Mouse (Mus musculus) MEL (cell line): ENCODE measurements around the gene Epn3. TPM values are rescaled to one million over a fixed set of nuclear protein-coding genes. Genes with fewer than 3 reads are reported as not detected.

Experiments
- DNase-seq: peaks from one replicate; pipeline ENCODE4 v3.0.0; 2011; ENCODE audit warnings: low read depth, low spot score
- H3K27ac ChIP-seq: 2 replicates; pipeline ENCODE4 v1.5.1; 2012; ENCODE audit warnings: low read depth, mild to moderate bottlenecking, control low read depth, low read length, moderate library complexity; ENCODE audit not compliant: control insufficient read depth
- H3K27me3 ChIP-seq, 2 experiments: fragments of 150-350 bp in 1 of 2; sonication (generic) in 1 of 2; 2 replicates each; pipeline ENCODE4 v1.6.1; 2012; ENCODE audit warnings: low read length in 2 of 2, mild to moderate bottlenecking in 2 of 2, improper control_type of control experiment in 1 of 2, moderate library complexity in 1 of 2; ENCODE audit not compliant: insufficient read depth in 2 of 2, control insufficient read depth in 1 of 2
- H3K36me3 ChIP-seq, 2 experiments: 2 replicates each; pipeline ENCODE4 v1.6.1; 2012 to 2014; ENCODE audit warnings: low read length in 2 of 2, improper control_type of control experiment in 1 of 2, inconsistent platforms in 1 of 2, mild to moderate bottlenecking in 1 of 2; ENCODE audit not compliant: insufficient read depth in 2 of 2, control insufficient read depth in 1 of 2
- H3K4me1 ChIP-seq, 2 experiments: fragments of 150-350 bp in 1 of 2; sonication (generic) in 1 of 2; 2 replicates each; pipeline ENCODE4 v1.6.1; 2012; ENCODE audit warnings: low read length in 2 of 2, improper control_type of control experiment in 1 of 2, mild to moderate bottlenecking in 1 of 2; ENCODE audit not compliant: insufficient read depth in 2 of 2, control insufficient read depth in 1 of 2
- H3K4me3 ChIP-seq, 2 experiments: fragments of 150-350 bp in 1 of 2; sonication (generic) in 1 of 2; 2 replicates each; pipeline ENCODE4 v1.5.1; 2012; ENCODE audit warnings: low read depth in 2 of 2, low read length in 2 of 2, mild to moderate bottlenecking in 2 of 2, moderate library complexity in 2 of 2, control low read depth in 1 of 2, improper control_type of control experiment in 1 of 2; ENCODE audit not compliant: control insufficient read depth in 1 of 2, insufficient read depth in 1 of 2
- H3K79me2 ChIP-seq: 2 replicates; pipeline ENCODE4 v1.6.1; 2012; ENCODE audit warnings: mild to moderate bottlenecking, low read length, moderate library complexity; ENCODE audit not compliant: control insufficient read depth, poor library complexity, insufficient read depth
- H3K9ac ChIP-seq: 2 replicates; pipeline ENCODE4 v1.6.1; 2012; ENCODE audit warnings: low read depth, mild to moderate bottlenecking, control low read depth, low read length, moderate library complexity; ENCODE audit not compliant: control insufficient read depth, poor library complexity, severe bottlenecking
- H3K9me3 ChIP-seq: fragments of 150-350 bp; sonication (generic); replicated peaks from 2 replicates; pipeline ENCODE4 v1.6.1; 2012; ENCODE audit warnings: mild to moderate bottlenecking, low read length, improper control_type of control experiment, moderate library complexity; ENCODE audit not compliant: insufficient read depth
- CHD1 ChIP-seq: IDR thresholded peaks from 2 replicates; pipeline ENCODE4 v1.6.1; 2012; ENCODE audit warnings: low read depth, mild to moderate bottlenecking, inconsistent platforms, low read length, improper control_type of control experiment
- E2F4 ChIP-seq: IDR thresholded peaks from 2 replicates; pipeline ENCODE4 v1.6.1; 2011; ENCODE audit warnings: low read depth, low read length, improper control_type of control experiment, borderline replicate concordance
- EP300 ChIP-seq, 2 experiments: IDR thresholded peaks; 2 replicates each; pipeline ENCODE4 v1.6.1; 2011; ENCODE audit warnings: improper control_type of control experiment in 2 of 2, low read length in 2 of 2, low read depth in 1 of 2, mild to moderate bottlenecking in 1 of 2
- GABPA ChIP-seq: IDR thresholded peaks from 2 replicates; pipeline ENCODE4 v1.6.1; 2012; ENCODE audit warnings: low read depth, mild to moderate bottlenecking, inconsistent platforms, low read length, improper control_type of control experiment, moderate library complexity
- HCFC1 ChIP-seq: IDR thresholded peaks from 2 replicates; pipeline ENCODE4 v1.6.1; 2012; ENCODE audit warnings: low read depth, mild to moderate bottlenecking, inconsistent platforms, low read length, improper control_type of control experiment, moderate library complexity
- KAT2A ChIP-seq: conservative IDR thresholded peaks from 2 replicates; pipeline ENCODE4 v1.6.1; 2012; ENCODE audit warnings: low read depth, low read length, improper control_type of control experiment, inconsistent platforms
- MAX ChIP-seq: IDR thresholded peaks from 2 replicates; pipeline ENCODE4 v1.6.1; 2011; ENCODE audit warnings: low read length, improper control_type of control experiment
- MEF2A ChIP-seq: IDR thresholded peaks from 2 replicates; pipeline ENCODE4 v1.6.1; 2014; ENCODE audit warnings: low read depth, mild to moderate bottlenecking, inconsistent platforms, low read length, improper control_type of control experiment; ENCODE audit not compliant: poor library complexity, insufficient replicate concordance, severe bottlenecking; ENCODE audit errors: extremely low read depth
- NRF1 ChIP-seq: IDR thresholded peaks from 2 replicates; pipeline ENCODE4 v1.6.1; 2014; ENCODE audit warnings: low read depth, mild to moderate bottlenecking, inconsistent platforms, low read length, improper control_type of control experiment, moderate library complexity; ENCODE audit not compliant: poor library complexity, insufficient read depth, severe bottlenecking
- POLR2AphosphoS2 ChIP-seq: IDR thresholded peaks from 2 replicates; pipeline ENCODE4 v1.6.1; 2011; ENCODE audit warnings: low read length, improper control_type of control experiment
- RAD21 ChIP-seq: IDR thresholded peaks from 2 replicates; pipeline ENCODE4 v1.6.1; 2011; ENCODE audit warnings: mild to moderate bottlenecking, low read depth, low read length, improper control_type of control experiment
- SIN3A ChIP-seq: IDR thresholded peaks from 2 replicates; pipeline ENCODE4 v1.6.1; 2012; ENCODE audit warnings: low read length, improper control_type of control experiment, inconsistent platforms
- TAL1 ChIP-seq: IDR thresholded peaks from 2 replicates; pipeline ENCODE4 v1.6.1; 2012; ENCODE audit warnings: mild to moderate bottlenecking, inconsistent platforms, low read length, moderate library complexity, mixed read lengths
- UBTF ChIP-seq: IDR thresholded peaks from 2 replicates; pipeline ENCODE4 v1.6.1; 2012; ENCODE audit warnings: low read depth, mild to moderate bottlenecking, inconsistent platforms, low read length, improper control_type of control experiment, moderate library complexity, borderline replicate concordance; ENCODE audit not compliant: insufficient read depth
- USF1 ChIP-seq: IDR thresholded peaks from 2 replicates; pipeline ENCODE4 v1.6.1; 2014; ENCODE audit warnings: low read depth, mild to moderate bottlenecking, inconsistent platforms, low read length, improper control_type of control experiment, moderate library complexity
- ZC3H11A ChIP-seq: IDR thresholded peaks from 2 replicates; pipeline ENCODE4 v1.6.1; 2012; ENCODE audit warnings: low read depth, mild to moderate bottlenecking, inconsistent platforms, low read length, improper control_type of control experiment
- ZMIZ1 ChIP-seq: IDR thresholded peaks from 2 replicates; pipeline ENCODE4 v1.6.1; 2012; ENCODE audit warnings: low read depth, mild to moderate bottlenecking, inconsistent platforms, low read length, improper control_type of control experiment, moderate library complexity
- ZNF384 ChIP-seq: IDR thresholded peaks from 2 replicates; pipeline ENCODE4 v1.6.1; 2012; ENCODE audit warnings: low read depth, mild to moderate bottlenecking, inconsistent platforms, low read length, improper control_type of control experiment
- polyA plus RNA-seq, 2 experiments: library from polyadenylated mRNA; stranded (reverse) in 1 of 2; unstranded in 1 of 2; fragments of >175 nt in 1 of 2; fragments of >200 nt in 1 of 2; gene quantifications; 2 replicates each; pipeline versions ENCODE4 v1.2.1 to v1.2.4; 2012; ENCODE audit warnings: low replicate concordance in 2 of 2, low read depth in 1 of 2; ENCODE audit not compliant: insufficient read length in 2 of 2, insufficient read depth in 1 of 2, missing spikeins in 1 of 2
- total RNA-seq: library from RNA; depleted of rRNA; stranded (reverse); fragments of 300-350 nt; gene quantifications from 2 replicates; pipeline ENCODE4 v1.2.3, GENCODE M21; 2012

Gene Epn3
- total and polyA plus RNA-seq, 3 experiments = not detected

DNA sequence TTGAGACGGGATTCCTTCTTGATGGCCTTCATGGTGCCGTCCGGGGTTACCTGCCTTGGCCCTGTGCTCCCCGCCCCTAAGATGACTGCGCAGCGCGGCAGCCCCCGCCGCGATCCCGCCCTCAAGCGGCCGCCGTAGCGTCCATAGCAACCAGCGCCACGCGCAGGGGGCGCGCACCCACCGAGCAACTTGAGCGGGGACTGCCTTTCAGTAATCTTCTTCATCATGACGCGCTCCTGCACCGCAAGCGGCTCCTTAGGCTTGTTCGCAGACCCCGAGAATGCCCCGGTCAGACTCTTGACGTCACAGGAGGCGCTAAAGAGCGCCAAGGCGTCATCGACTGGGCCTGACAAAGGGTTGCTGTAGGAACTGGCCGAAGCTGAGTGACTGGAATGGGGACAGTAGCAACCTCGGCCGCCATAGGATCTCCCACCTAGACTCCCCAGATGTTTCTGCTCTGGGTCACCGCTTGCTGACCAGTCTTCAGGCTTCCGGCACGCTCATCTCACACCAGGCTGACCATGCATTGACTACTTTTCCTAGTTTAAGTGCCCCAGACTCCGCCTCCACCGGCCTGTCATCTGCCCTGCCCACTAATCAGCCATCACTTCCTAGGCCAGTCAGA is 21.6 kb upstream of the Epn3 start, which contains the start of gene Mycbpap:
Mycbpap (minus strand) TSS at position 524 of the 625 bp plus-strand sequence.
- Histone ChIP-seq H3K27me3 (peaks cover 18 to 38% of the 10 kb centered on the region in 2 experiments), H3K79me2 (no peaks in the 10 kb centered on the region), H3K27ac (no peak within 1 kb of the TSS), H3K36me3 (no peaks in the 10 kb centered on the region), H3K9ac (no peak within 1 kb of the TSS), H3K4me3 (no peak within 1 kb of the TSS), H3K4me1 (no peaks in the 10 kb centered on the region), H3K9me3 (no peaks in the 10 kb centered on the region)
- TF ChIP-seq USF1 (no peak), RAD21 (no peak), MAX (no peak), CHD1 (no peak), E2F4 (no peak), NRF1 (no peak), MEF2A (no peak), HCFC1 (no peak), ZC3H11A (no peak), EP300 (IDR thresholded peaks at IDR 0.05; ENCODE audit: low read depth in 1 of 2, low read length in 2 of 2) (no peak), TAL1 (no peak), KAT2A (no peak), UBTF (no peak), ZNF384 (no peak)
- DNase-seq = no peak

DNA sequence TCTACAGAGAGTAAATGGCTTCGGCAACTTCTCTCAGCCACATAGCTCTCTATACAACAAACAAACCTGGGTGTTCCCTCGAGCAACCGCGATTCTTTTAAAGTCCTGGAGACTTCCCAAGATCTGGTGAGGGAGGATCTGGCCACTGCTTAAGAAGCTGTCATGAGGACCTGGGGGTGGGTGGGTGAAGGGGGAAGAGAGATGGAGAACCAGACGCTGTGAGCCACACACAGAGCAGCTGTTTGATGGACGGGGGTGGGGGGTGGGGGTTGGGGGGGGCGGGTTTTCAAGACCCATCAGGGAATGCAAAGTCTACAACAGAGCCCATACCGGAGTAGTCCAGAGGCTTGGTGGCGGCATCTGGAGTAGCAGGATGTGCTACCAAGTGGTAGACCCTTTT is 13.7 kb upstream of the Epn3 start:
- H3K9ac ChIP-seq = no peak overlapping the region
- no peaks in the 10 kb centered on the region for H3K36me3 ChIP-seq
- H3K27ac ChIP-seq = no peak overlapping the region
- H3K4me1 ChIP-seq = no peaks in the 10 kb centered on the region
- no peak for DNase-seq
- no peak overlapping the region for H3K4me3 ChIP-seq
- H3K9me3 ChIP-seq = no peaks in the 10 kb centered on the region
- peaks cover 20 to 22% of the 10 kb centered on the region in 2 experiments for H3K27me3 ChIP-seq
- no peaks in the 10 kb centered on the region for H3K79me2 ChIP-seq
- no peak for TF ChIP-seq POLR2AphosphoS2
- TF ChIP-seq SIN3A = no peak
- TF ChIP-seq ZMIZ1 = no peak
- no peak for TF ChIP-seq RAD21
- TF ChIP-seq GABPA = no peak
